Mouse (Mus musculus) urinary bladder, adult 18-20 months (tissue): ENCODE measurements around the gene Chmp2b.

ENCODE experiments used
- DNase-seq, 2 experiments: peaks; one replicate each; pipeline ENCODE4 v3.0.0; 2022; ENCODE audit warnings: low spot score in 2 of 2, mixed read lengths in 2 of 2

The Chmp2b gene

GRCm38 (mm10) chr16:65561963-65562863 lies at the start of gene Chmp2b:
Gene Chmp2b (minus strand): TSS chr16:65562726.
- peak; percentile 72 to 82 for DNase-seq

- DNase-seq, result no peak
Observed at GRCm38 (mm10) chr16:65611678-65612077, 49.2 kb upstream of the Chmp2b start.

GRCm38 (mm10) chr16:65600798-65601197 lies 38.3 kb upstream of the Chmp2b start:
- DNase-seq, result no peak

GRCm38 (mm10) chr16:65586111-65586865 lies 23.8 kb upstream of the Chmp2b start:
- DNase-seq, result no peak

GRCm38 (mm10) chr16:65585699-65586098 lies 23.2 kb upstream of the Chmp2b start:
- no peak for DNase-seq

- no peak for DNase-seq
Observed at GRCm38 (mm10) chr16:65577298-65578029, 14.9 kb upstream of the Chmp2b start.

- DNase-seq, result no peak
Observed at GRCm38 (mm10) chr16:65568853-65569252, 6.3 kb upstream of the Chmp2b start.

- DNase-seq, result no peak
Observed at GRCm38 (mm10) chr16:65564951-65565350, 2.4 kb upstream of the Chmp2b start.

GRCm38 (mm10) chr16:65564306-65564705 lies 1.8 kb upstream of the Chmp2b start:
- no peak for DNase-seq

- no peak for DNase-seq
Observed at GRCm38 (mm10) chr16:65562864-65563206, 309 bp upstream of the Chmp2b start.

- DNase-seq, result no peak
Observed at GRCm38 (mm10) chr16:65560996-65561962, 1.2 kb downstream of the Chmp2b start.

- DNase-seq, result peak in 1 of 2 experiments; percentile 11
Observed at GRCm38 (mm10) chr16:65559591-65559990, 2.9 kb downstream of the Chmp2b start.

GRCm38 (mm10) chr16:65557369-65557768 lies 5.2 kb downstream of the Chmp2b start:
- no peak for DNase-seq

- DNase-seq, result no peak
Observed at GRCm38 (mm10) chr16:65554267-65554666, 8.3 kb downstream of the Chmp2b start.

- DNase-seq, result no peak
Observed at GRCm38 (mm10) chr16:65550814-65551213, 11.7 kb downstream of the Chmp2b start.

- DNase-seq, result no peak
Observed at GRCm38 (mm10) chr16:65548960-65549359, 13.6 kb downstream of the Chmp2b start.

- no peak for DNase-seq
Observed at GRCm38 (mm10) chr16:65543676-65544293, 18.7 kb downstream of the Chmp2b start.

- DNase-seq, result no peak
Observed at GRCm38 (mm10) chr16:65533315-65533999, 29.1 kb downstream of the Chmp2b start.

GRCm38 (mm10) chr16:65531663-65532062 lies 30.9 kb downstream of the Chmp2b start:
- DNase-seq, result no peak

- no peak for DNase-seq
Observed at GRCm38 (mm10) chr16:65529589-65529988, 32.9 kb downstream of the Chmp2b start.
